Mouse (Mus musculus) thymus, adult 2 months (tissue): ENCODE results near the gene Gm10842. TPM values are rescaled to one million over a fixed set of nuclear protein-coding genes. Genes with fewer than 3 reads are reported as not detected.
"Not testable (repeated sequence)": the region's sequence is repeated elsewhere in the genome, so short reads cannot be mapped to it uniquely, and the experiment has no call there.

ENCODE experiments used
- DNase-seq: peaks from one replicate; pipeline ENCODE4 v3.0.0; 2021
- H3K27ac ChIP-seq: fragments of 200-500 bp; 2 replicates; pipeline ENCODE4 v1.5.1; 2012; ENCODE audit warnings: low read length, control low read depth; ENCODE audit not compliant: control insufficient read depth, insufficient read depth
- H3K27me3 ChIP-seq: fragments of 200-500 bp; 2 replicates; pipeline ENCODE4 v1.6.1; 2012; ENCODE audit warnings: mild to moderate bottlenecking, low read length, moderate library complexity, mixed read lengths; ENCODE audit not compliant: control insufficient read depth, insufficient read depth
- H3K36me3 ChIP-seq: fragments of 200-500 bp; 2 replicates; pipeline ENCODE4 v1.6.1; 2012; ENCODE audit warnings: mild to moderate bottlenecking, low read length, moderate library complexity; ENCODE audit not compliant: control insufficient read depth, insufficient read depth
- H3K4me1 ChIP-seq: fragments of 200-500 bp; replicated peaks from 2 replicates; pipeline ENCODE4 v1.6.1; 2012; ENCODE audit warnings: low read length; ENCODE audit not compliant: control insufficient read depth, insufficient read depth
- H3K4me3 ChIP-seq: fragments of 200-500 bp; 2 replicates; pipeline ENCODE4 v1.5.1; 2012; ENCODE audit warnings: mild to moderate bottlenecking, low read length, control low read depth, moderate library complexity; ENCODE audit not compliant: control insufficient read depth, insufficient read depth
- CTCF ChIP-seq: fragments of 200-500 bp; IDR thresholded peaks from 2 replicates; pipeline ENCODE4 v1.5.1; 2012; ENCODE audit warnings: mild to moderate bottlenecking, control low read depth, low read length, moderate library complexity, borderline replicate concordance; ENCODE audit not compliant: control insufficient read depth, poor library complexity, insufficient read depth; ENCODE audit errors: extremely low read depth
- POLR2A ChIP-seq: fragments of 200-500 bp; IDR thresholded peaks from 2 replicates; pipeline ENCODE4 v1.6.1; 2012; ENCODE audit warnings: mild to moderate bottlenecking, low read length, control low read depth, moderate library complexity; ENCODE audit not compliant: control insufficient read depth, poor library complexity, insufficient read depth; ENCODE audit errors: extremely low read depth
- WGBS: fragments of 180-500 bp; shearing (Covaris S2); methylation state at CpG from one replicate; pipeline ENCODE4 v1.1.7; 2018; 5-methylcytosine and 5-hydroxymethylcytosine counted together
- polyA plus RNA-seq: library from polyadenylated mRNA; depleted of rRNA; stranded (reverse); fragments of >200 nt; gene quantifications from 2 replicates; pipeline ENCODE4 v1.2.3, GENCODE M21; 2012

The Gm10842 gene
- polyA plus RNA-seq, 1 experiment, result not detected

DNA sequence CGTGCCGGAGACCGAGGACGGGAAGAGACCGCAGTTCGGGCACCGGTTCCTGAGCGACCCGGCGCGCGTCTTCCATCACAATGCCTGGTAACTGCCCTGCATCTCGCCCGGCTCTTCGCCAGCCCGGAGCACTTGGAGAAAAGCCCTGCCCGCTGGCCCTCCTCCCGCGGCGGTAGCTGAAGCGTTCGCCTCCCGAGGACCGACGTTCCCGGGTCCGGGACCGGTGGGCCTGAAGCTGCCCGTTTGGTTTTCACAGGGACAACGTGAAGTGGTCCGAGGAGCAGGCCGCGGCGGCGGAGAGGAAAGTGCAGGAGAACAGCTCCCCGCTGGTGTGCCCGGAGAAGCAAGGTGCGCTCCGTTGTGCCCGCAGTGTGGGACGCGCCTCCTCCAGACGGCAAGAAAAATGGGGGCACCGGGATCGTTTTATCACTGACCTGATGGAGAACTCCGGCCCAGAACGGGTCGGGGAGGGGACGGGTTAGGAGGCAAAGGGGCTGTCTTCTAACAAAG lies 20.1 kb upstream of the Gm10842 start:
- H3K36me3 ChIP-seq, result peaks cover 9% of the 10 kb centered on the region
- H3K4me3 ChIP-seq, result peak overlapping the region; percentile 90
- peaks cover 6% of the 10 kb centered on the region for H3K4me1 ChIP-seq
- TF ChIP-seq CTCF, result no peak
- TF ChIP-seq POLR2A, result no peak
- DNase-seq, result no peak
- no peak overlapping the region for H3K27ac ChIP-seq
- WGBS, result under 1% methylated on average over 49 of the region's 49 CpGs
- no peaks in the 10 kb centered on the region for H3K27me3 ChIP-seq

DNA sequence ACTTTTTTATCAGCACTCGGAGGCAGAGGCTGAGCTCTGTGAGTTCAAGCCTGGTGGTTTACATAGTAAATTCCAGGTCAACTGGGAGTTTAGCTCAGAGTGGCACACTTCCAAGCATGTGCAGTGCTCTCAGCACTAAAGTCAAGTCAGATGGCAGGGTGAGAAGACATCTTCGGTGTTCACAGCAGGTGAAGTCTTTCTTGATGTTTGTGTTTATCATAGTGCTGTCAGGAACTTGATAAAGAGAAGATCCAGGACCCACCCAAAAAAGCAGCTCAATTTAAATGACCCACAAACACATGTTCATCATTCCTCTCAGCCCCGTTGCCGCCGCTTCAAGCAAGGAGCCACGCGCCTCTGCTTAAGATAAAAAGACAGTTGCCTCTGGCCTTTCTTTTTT lies 11.0 kb upstream of the Gm10842 start:
- no peaks in the 10 kb centered on the region for H3K4me1 ChIP-seq
- H3K27ac ChIP-seq, result no peak overlapping the region
- TF ChIP-seq CTCF (no peak), POLR2A (no peak)
- H3K36me3 ChIP-seq, result peaks cover 72% of the 10 kb centered on the region
- WGBS, result 98% methylated on average over 7 of the region's 7 CpGs
- no peaks in the 10 kb centered on the region for H3K27me3 ChIP-seq
- no peak overlapping the region for H3K4me3 ChIP-seq
- DNase-seq, result no peak

DNA sequence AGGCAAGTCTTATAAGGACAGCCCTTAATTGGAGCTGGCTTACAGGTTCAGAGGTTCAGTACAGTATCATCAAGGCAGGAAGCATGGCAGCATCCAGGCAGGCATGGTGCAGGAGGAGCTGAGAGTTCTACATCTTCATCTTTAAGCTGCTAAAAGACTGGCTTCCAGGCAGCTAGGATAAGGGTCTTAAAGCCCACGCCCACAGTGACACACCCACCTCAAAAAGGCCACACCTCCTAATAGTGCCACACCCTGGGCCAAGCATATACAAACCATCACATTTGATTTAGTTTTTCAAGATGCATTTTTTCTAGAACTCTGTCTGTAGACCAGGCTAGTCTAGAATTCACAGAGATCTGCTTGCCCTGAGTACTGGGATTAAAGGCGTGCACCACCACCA lies 9.4 kb upstream of the Gm10842 start:
- H3K27me3 ChIP-seq, H3K4me3 ChIP-seq, DNase-seq, H3K4me1 ChIP-seq, H3K27ac ChIP-seq: not testable (repeated sequence)
- peaks cover 66% of the 10 kb centered on the region for H3K36me3 ChIP-seq
- 94% methylated on average over 2 of the region's 2 CpGs for WGBS

DNA sequence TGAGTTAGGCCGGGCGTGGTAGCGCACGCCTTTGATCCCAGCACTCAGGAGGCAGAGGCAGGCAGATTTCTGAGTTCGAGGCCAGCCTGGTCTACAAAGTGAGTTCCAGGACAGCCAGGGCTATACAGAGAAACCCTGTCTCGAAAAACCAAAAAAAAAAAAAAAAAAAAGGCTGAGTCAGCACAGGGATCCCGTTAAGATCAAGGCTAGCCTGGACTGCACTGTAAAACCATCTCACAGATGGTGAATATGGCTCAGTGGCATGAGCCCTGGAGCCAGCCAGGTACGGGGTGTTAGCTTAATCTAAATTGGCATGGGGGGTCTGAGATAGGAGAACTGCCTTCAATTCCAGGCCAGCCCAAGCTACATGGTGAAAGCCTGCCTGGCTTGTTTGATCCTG lies 6.2 kb upstream of the Gm10842 start:
- peaks cover 38% of the 10 kb centered on the region for H3K36me3 ChIP-seq
- not testable (repeated sequence) for H3K27ac ChIP-seq, H3K4me3 ChIP-seq, H3K4me1 ChIP-seq, DNase-seq, H3K27me3 ChIP-seq
- 94% methylated on average over 8 of the region's 8 CpGs for WGBS

GRCm38 (mm10) chr11:105141115-105141514 lies 5.6 kb upstream of the Gm10842 start:
- WGBS, result 94% methylated on average over 5 of the region's 5 CpGs
- Histone ChIP-seq H3K4me3 (no peak overlapping the region), H3K27me3 (no peaks in the 10 kb centered on the region), H3K36me3 (peaks cover 34% of the 10 kb centered on the region), H3K27ac (no peak overlapping the region), H3K4me1 (no peaks in the 10 kb centered on the region)
- no peak for DNase-seq
- TF ChIP-seq POLR2A (no peak), CTCF (no peak)

- no peak overlapping the region for H3K4me3 ChIP-seq
- H3K4me1 ChIP-seq, result no peaks in the 10 kb centered on the region
- peaks cover 14% of the 10 kb centered on the region for H3K36me3 ChIP-seq
- TF ChIP-seq POLR2A, result no peak
- TF ChIP-seq CTCF, result no peak
- H3K27ac ChIP-seq, result no peak overlapping the region
- DNase-seq, result no peak
- H3K27me3 ChIP-seq, result no peaks in the 10 kb centered on the region
Measured at GRCm38 (mm10) chr11:105143564-105143963, 3.1 kb upstream of the Gm10842 start.

DNA sequence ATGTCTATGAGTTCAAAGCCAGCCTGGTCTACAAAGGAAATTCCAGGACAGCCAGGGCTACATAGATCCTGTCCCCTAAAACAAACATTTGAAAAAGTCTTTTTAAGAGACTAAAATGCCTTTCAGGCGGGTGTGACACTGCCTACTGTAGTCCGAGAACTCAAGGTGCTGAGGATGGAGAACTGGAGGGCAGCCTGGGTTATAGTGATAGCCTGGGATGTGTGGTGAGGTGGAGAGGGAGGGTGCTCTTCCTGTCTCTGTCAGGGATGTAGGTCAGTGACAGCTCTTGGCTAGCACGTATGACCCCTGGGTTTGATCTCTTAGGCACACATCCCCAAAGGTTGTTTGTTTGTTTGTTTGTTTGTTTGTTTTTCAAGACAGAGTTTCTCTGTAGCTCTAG lies 2.6 kb upstream of the Gm10842 start:
- H3K4me3 ChIP-seq, result no peak overlapping the region
- H3K27me3 ChIP-seq, result no peaks in the 10 kb centered on the region
- H3K4me1 ChIP-seq, result no peaks in the 10 kb centered on the region
- TF ChIP-seq POLR2A (no peak), CTCF (no peak)
- no peak for DNase-seq
- WGBS, result 92% methylated on average over 3 of the region's 3 CpGs
- peaks cover 8% of the 10 kb centered on the region for H3K36me3 ChIP-seq
- H3K27ac ChIP-seq, result no peak overlapping the region
